8 mouse cellular contexts compared by ENCODE assay signal in genomic region chr4:132513395-132514273, GRCm38 (mm10). TPM values are rescaled to one million over a fixed set of nuclear protein-coding genes. Genes with fewer than 3 reads are reported as not detected.
DNase-seq lines count a peak whose midpoint lies in the region; ATAC-seq and TF ChIP-seq lines count a peak whose summit lies in the region.

No protein-coding gene starts in this region.

- no peak for TF ChIP-seq EP300 in liver, embryonic 14.5 days (IDR thresholded peaks at IDR 0.05; ENCODE audit: low read depth)

- H3K9ac ChIP-seq in heart, embryonic 11.5 days (ENCODE audit: low read depth, low read length): no peak overlapping the region
- H3K9ac ChIP-seq in liver, embryonic 14.5 days (replicated peaks): no peak overlapping the region; the same call in 1 of the 2 replicates

- peaks cover 8% of the 10 kb centered on the region for H3K4me1 ChIP-seq in heart, embryonic 11.5 days (ENCODE audit: control insufficient read depth, insufficient read depth, low read length)
- H3K4me1 ChIP-seq in bone marrow, adult 2 months (ENCODE audit: control insufficient read depth, insufficient read depth, low read length): peaks cover 5% of the 10 kb centered on the region
- peaks cover 42 to 45% of the 10 kb centered on the region in 2 experiments for H3K4me1 ChIP-seq in liver, embryonic 14.5 days (replicated peaks; ENCODE audit: control insufficient read depth in 2 of 2, insufficient read depth in 2 of 2, low read length in 1 of 2)

- DNase-seq in heart, adult 8-10 months (ENCODE audit: low spot score): no peak
- DNase-seq in liver, embryonic 14.5 days (ENCODE audit: low read depth in 3 of 3, low spot score in 3 of 3): no peak
- no peak for DNase-seq in right cerebral cortex, postnatal 25 days
- DNase-seq in cerebellum, postnatal 4 days (ENCODE audit: low spot score in 2 of 2): no peak
- no peak for DNase-seq in right cerebral cortex, postnatal 14 days

- ATAC-seq in heart, embryonic 11.5 days (replicated peaks; ENCODE audit: insufficient number of reproducible peaks, low FRiP score, low TSS enrichment): no peak
- no peak for ATAC-seq in liver, embryonic 14.5 days (ENCODE audit: insufficient read depth)

- peaks cover 16% of the 10 kb centered on the region for H3K79me2 ChIP-seq in C2C12 (ENCODE audit: control insufficient read depth, insufficient read depth)

- WGBS in heart, embryonic 11.5 days (ENCODE audit: insufficient replicate concordance): 34% methylated on average over 14 of the region's 14 CpGs
- 52% methylated on average over 14 of the region's 14 CpGs for WGBS in bone marrow, adult 2 months
- WGBS in liver, embryonic 14.5 days (ENCODE audit: insufficient replicate concordance): 27% methylated on average over 14 of the region's 14 CpGs

- H3K36me3 ChIP-seq in heart, embryonic 11.5 days (ENCODE audit: control insufficient read depth, insufficient read depth, low read length): no peaks in the 10 kb centered on the region
- no peaks in the 10 kb centered on the region for H3K36me3 ChIP-seq in C2C12 (ENCODE audit: control insufficient read depth, insufficient read depth)
- no peaks in the 10 kb centered on the region for H3K36me3 ChIP-seq in liver, embryonic 14.5 days (replicated peaks; ENCODE audit: control insufficient read depth, insufficient read depth, low read depth)

- no peak overlapping the region for H3K4me3 ChIP-seq in heart, embryonic 11.5 days (ENCODE audit: low read depth, low read length)
- H3K4me3 ChIP-seq in C2C12 (ENCODE audit: insufficient read depth, poor library complexity, severe bottlenecking): no peak overlapping the region
- H3K4me3 ChIP-seq in bone marrow, adult 2 months (replicated peaks; ENCODE audit: control insufficient read depth, low read depth, low read length): no peak overlapping the region
- H3K4me3 ChIP-seq in liver, embryonic 14.5 days (ENCODE audit: insufficient read depth in 1 of 2, low read depth in 2 of 2, low read length in 2 of 2): no peak overlapping the region

- no peak for TF ChIP-seq CTCF in C2C12 (IDR thresholded peaks at IDR 0.05; ENCODE audit: control insufficient read depth, insufficient read depth, insufficient read length)
- no peak for TF ChIP-seq CTCF in bone marrow, adult 2 months (IDR thresholded peaks at IDR 0.05; ENCODE audit: control insufficient read depth, insufficient read depth, low read length)
- no peak for TF ChIP-seq CTCF in liver, embryonic 14.5 days (IDR thresholded peaks at IDR 0.05; ENCODE audit: low read depth)

- H3K79me3 ChIP-seq in C2C12 (ENCODE audit: low read depth): peaks cover 9% of the 10 kb centered on the region

- H3K9me3 ChIP-seq in heart, embryonic 11.5 days (replicated peaks; ENCODE audit: control insufficient read depth, low read length): no peaks in the 10 kb centered on the region
- H3K9me3 ChIP-seq in liver, embryonic 14.5 days (ENCODE audit: control insufficient read depth, low read length): no peaks in the 10 kb centered on the region

- no peak overlapping the region for H3K27ac ChIP-seq in heart, embryonic 11.5 days (ENCODE audit: low read depth, low read length)
- peak overlapping the region; percentile 62 for H3K27ac ChIP-seq in bone marrow, adult 2 months (ENCODE audit: control insufficient read depth, insufficient read depth, low read depth, low read length, poor library complexity)
- H3K27ac ChIP-seq in liver, embryonic 14.5 days: peak overlapping the region; percentile 57

- peak overlapping the region; percentile 31 for H3K4me2 ChIP-seq in heart, embryonic 11.5 days
- H3K4me2 ChIP-seq in liver, embryonic 14.5 days (ENCODE audit: low read depth): peak overlapping the region; percentile 100

- H3K27me3 ChIP-seq in heart, embryonic 11.5 days (ENCODE audit: control insufficient read depth, insufficient read depth, low read length): no peaks in the 10 kb centered on the region
- H3K27me3 ChIP-seq in C2C12 (ENCODE audit: control insufficient read depth, insufficient read depth, insufficient read length): no peaks in the 10 kb centered on the region
- no peaks in the 10 kb centered on the region for H3K27me3 ChIP-seq in liver, embryonic 14.5 days (ENCODE audit: control insufficient read depth, insufficient read depth, low read length)

- H3ac ChIP-seq in C2C12 (ENCODE audit: control insufficient read depth, insufficient read length, low read depth): no peak overlapping the region

- TF ChIP-seq POLR2A in bone marrow, adult 2 months (IDR thresholded peaks at IDR 0.05; ENCODE audit: borderline replicate concordance, control insufficient read depth, low read depth, low read length): no peak

TF ChIP-seq in C2C12, 6 proteins besides CTCF, POLR2A, EP300 and RAD21:
- TF ChIP-seq MYOD1 (IDR thresholded peaks at IDR 0.05; ENCODE audit: control insufficient read depth, insufficient read length, low read depth) (no peak), CEBPB (IDR thresholded peaks at IDR 0.05; ENCODE audit: low read depth) (peak; percentile 56)

RNA-seq across cellular contexts. Expression of gene Sesn2, which starts 3.3 kb away (rescaled TPM):
- polyA plus RNA-seq in heart, embryonic 11.5 days (2014; fragmentation: Nextera tagmentation; extraction: Ambion mirVana): 4.1 and 6.2 TPM in 2 replicates
- 1 to 10 TPM; 2.6 to 3.6 (median 3.0) TPM for total RNA-seq in heart, adult 8-10 months (2022)
- 21.5 TPM for polyA plus RNA-seq in C2C12 (2012; fragmentation: generic; extraction: Trizol)
- 5.4 and 20.0 TPM in 2 replicates for polyA plus RNA-seq in bone marrow, adult 2 months (2011; ENCODE audit: insufficient read depth, insufficient read length, low replicate concordance, missing spikeins)
- polyA plus RNA-seq in liver, embryonic 14.5 days (2012; rRNA removed): 3.4 TPM in 2 replicates
- 3.3 and 4.1 TPM in 2 replicates for polyA plus RNA-seq in liver, embryonic 14.5 days (2014; fragmentation: Nextera tagmentation; extraction: Ambion mirVana)

RNA-seq across cellular contexts. Expression of gene Atpif1, which starts 19.8 kb away (rescaled TPM):
- 1,210 and 1,262 TPM in 2 replicates for polyA plus RNA-seq in heart, embryonic 11.5 days (2014; fragmentation: Nextera tagmentation; extraction: Ambion mirVana)
- 100 to 1,000 TPM; 262 to 368 (median 320) TPM for total RNA-seq in heart, adult 8-10 months (2022)
- 596 TPM for polyA plus RNA-seq in C2C12 (2012; fragmentation: generic; extraction: Trizol)
- polyA plus RNA-seq in bone marrow, adult 2 months (2011; ENCODE audit: insufficient read depth, insufficient read length, low replicate concordance, missing spikeins): 886 and 890 TPM in 2 replicates
- 544 and 902 TPM in 2 replicates for polyA plus RNA-seq in liver, embryonic 14.5 days (2012; rRNA removed)
- polyA plus RNA-seq in liver, embryonic 14.5 days (2014; fragmentation: Nextera tagmentation; extraction: Ambion mirVana): 1,811 and 1,820 TPM in 2 replicates

RNA-seq across cellular contexts. Expression of gene Dnajc8, which starts 21.7 kb away (rescaled TPM):
- polyA plus RNA-seq in heart, embryonic 11.5 days (2014; fragmentation: Nextera tagmentation; extraction: Ambion mirVana): 157 and 162 TPM in 2 replicates
- total RNA-seq in heart, adult 8-10 months (2022): 10 to 100 TPM; 50.4 to 67.2 (median 58.2) TPM
- 104 TPM for polyA plus RNA-seq in C2C12 (2012; fragmentation: generic; extraction: Trizol)
- polyA plus RNA-seq in bone marrow, adult 2 months (2011; ENCODE audit: insufficient read depth, insufficient read length, low replicate concordance, missing spikeins): 128 and 173 TPM in 2 replicates
- 47.6 and 84.2 TPM in 2 replicates for polyA plus RNA-seq in liver, embryonic 14.5 days (2012; rRNA removed)
- polyA plus RNA-seq in liver, embryonic 14.5 days (2014; fragmentation: Nextera tagmentation; extraction: Ambion mirVana): 109 and 111 TPM in 2 replicates

RNA-seq across cellular contexts. Expression of gene Med18, which starts 49.9 kb away (rescaled TPM):
- 12.4 and 17.4 TPM in 2 replicates for polyA plus RNA-seq in heart, embryonic 11.5 days (2014; fragmentation: Nextera tagmentation; extraction: Ambion mirVana)
- 1 to 10 TPM; 2.5 to 4.7 (median 4.1) TPM for total RNA-seq in heart, adult 8-10 months (2022)
- 13.4 TPM for polyA plus RNA-seq in C2C12 (2012; fragmentation: generic; extraction: Trizol)
- 9.5 and 19.3 TPM in 2 replicates for polyA plus RNA-seq in bone marrow, adult 2 months (2011; ENCODE audit: insufficient read depth, insufficient read length, low replicate concordance, missing spikeins)
- polyA plus RNA-seq in liver, embryonic 14.5 days (2012; rRNA removed): 4.0 and 4.3 TPM in 2 replicates
- polyA plus RNA-seq in liver, embryonic 14.5 days (2014; fragmentation: Nextera tagmentation; extraction: Ambion mirVana): 3.4 and 3.9 TPM in 2 replicates

RNA-seq across cellular contexts. Expression of gene Ptafr, which starts 50.2 kb away (rescaled TPM):
- polyA plus RNA-seq in heart, embryonic 11.5 days (2014; fragmentation: Nextera tagmentation; extraction: Ambion mirVana): 0.23 and 0.40 TPM in 2 replicates
- total RNA-seq in heart, adult 8-10 months (2022): 1 to 10 TPM; 1.2 to 1.9 (median 1.3) TPM
- polyA plus RNA-seq in C2C12 (2012; fragmentation: generic; extraction: Trizol): 0.01 TPM
- 3.2 and 6.7 TPM in 2 replicates for polyA plus RNA-seq in bone marrow, adult 2 months (2011; ENCODE audit: insufficient read depth, insufficient read length, low replicate concordance, missing spikeins)
- 0.52 and 0.61 TPM in 2 replicates for polyA plus RNA-seq in liver, embryonic 14.5 days (2012; rRNA removed)
- polyA plus RNA-seq in liver, embryonic 14.5 days (2014; fragmentation: Nextera tagmentation; extraction: Ambion mirVana): 0.18 and 0.25 TPM in 2 replicates
